Mouse (Mus musculus) G1E (cell line): ENCODE results near the gene Gpsm1. TPM values are rescaled to one million over a fixed set of nuclear protein-coding genes. Genes with fewer than 3 reads are reported as not detected.
A peak's percentile ranks its signal among the peaks of the same experiment; 100 is the strongest.

Source experiments
- ATAC-seq: 2 replicates; pipeline ENCODE4 v1.8.0; 2016; ENCODE audit warnings: mild to moderate bottlenecking; ENCODE audit not compliant: insufficient number of reproducible peaks, poor library complexity, low FRiP score, severe bottlenecking; ENCODE audit errors: extremely low read depth
- DNase-seq: peaks from one replicate; pipeline ENCODE4 v3.0.0; 2012; ENCODE audit warnings: low spot score
- H3K27me3 ChIP-seq: 2 replicates; pipeline ENCODE4 v1.6.1; 2012; ENCODE audit warnings: mild to moderate bottlenecking, low read length, inconsistent platforms; ENCODE audit not compliant: insufficient read depth
- H3K36me3 ChIP-seq: replicated peaks from 2 replicates; pipeline ENCODE3; 2012; ENCODE audit warnings: mild to moderate bottlenecking, inconsistent platforms
- H3K4me1 ChIP-seq: 2 replicates; pipeline ENCODE4 v1.6.1; 2012; ENCODE audit warnings: low read depth, low read length, inconsistent platforms, mixed read lengths; ENCODE audit not compliant: insufficient read depth
- H3K4me3 ChIP-seq: 2 replicates; pipeline ENCODE4 v1.5.1; 2012; ENCODE audit warnings: low read depth, mild to moderate bottlenecking, inconsistent platforms, low read length, moderate library complexity, mixed read lengths
- H3K9me3 ChIP-seq: replicated peaks from 2 replicates; pipeline ENCODE4 v1.6.1; 2012; ENCODE audit warnings: inconsistent platforms
- CTCF ChIP-seq: IDR thresholded peaks from 2 replicates; pipeline ENCODE4 v1.5.1; 2012; ENCODE audit warnings: low read depth, low read length, inconsistent platforms, mixed read lengths
- GATA1 ChIP-seq: IDR thresholded peaks from 2 replicates; pipeline ENCODE4 v1.6.1; 2012; ENCODE audit warnings: borderline replicate concordance, low read length, inconsistent platforms, mixed read lengths
- GATA2 ChIP-seq: IDR thresholded peaks from 2 replicates; pipeline ENCODE4 v1.6.1; 2012; ENCODE audit warnings: low read depth, low read length, inconsistent platforms, borderline replicate concordance
- POLR2AphosphoS5 ChIP-seq: IDR thresholded peaks from 2 replicates; pipeline ENCODE4 v1.6.1; 2012; ENCODE audit warnings: low read depth, low read length, inconsistent platforms; ENCODE audit not compliant: insufficient replicate concordance
- TAL1 ChIP-seq: conservative IDR thresholded peaks from 2 replicates; pipeline ENCODE4 v1.6.1; 2012; ENCODE audit warnings: low read depth, low read length, inconsistent platforms, mixed read lengths
- polyA plus RNA-seq: library from polyadenylated mRNA; stranded (reverse); fragments of >175 nt; gene quantifications from 2 replicates; pipeline ENCODE4 v1.2.3, GENCODE M21; 2012
- total RNA-seq, 2 experiments: library from RNA; stranded (forward) in 1 of 2; stranded (reverse) in 1 of 2; fragments of 200-1000 nt in 1 of 2; fragments of >200 nt in 1 of 2; fragmentation: Nextera tagmentation in 1 of 2; gene quantifications; 2 replicates each; pipeline ENCODE4 v1.2.3; 2014 to 2017

Gene Gpsm1
- total and polyA plus RNA-seq, 3 experiments = 0.05 to 0.22 TPM; not detected in 1

DNA sequence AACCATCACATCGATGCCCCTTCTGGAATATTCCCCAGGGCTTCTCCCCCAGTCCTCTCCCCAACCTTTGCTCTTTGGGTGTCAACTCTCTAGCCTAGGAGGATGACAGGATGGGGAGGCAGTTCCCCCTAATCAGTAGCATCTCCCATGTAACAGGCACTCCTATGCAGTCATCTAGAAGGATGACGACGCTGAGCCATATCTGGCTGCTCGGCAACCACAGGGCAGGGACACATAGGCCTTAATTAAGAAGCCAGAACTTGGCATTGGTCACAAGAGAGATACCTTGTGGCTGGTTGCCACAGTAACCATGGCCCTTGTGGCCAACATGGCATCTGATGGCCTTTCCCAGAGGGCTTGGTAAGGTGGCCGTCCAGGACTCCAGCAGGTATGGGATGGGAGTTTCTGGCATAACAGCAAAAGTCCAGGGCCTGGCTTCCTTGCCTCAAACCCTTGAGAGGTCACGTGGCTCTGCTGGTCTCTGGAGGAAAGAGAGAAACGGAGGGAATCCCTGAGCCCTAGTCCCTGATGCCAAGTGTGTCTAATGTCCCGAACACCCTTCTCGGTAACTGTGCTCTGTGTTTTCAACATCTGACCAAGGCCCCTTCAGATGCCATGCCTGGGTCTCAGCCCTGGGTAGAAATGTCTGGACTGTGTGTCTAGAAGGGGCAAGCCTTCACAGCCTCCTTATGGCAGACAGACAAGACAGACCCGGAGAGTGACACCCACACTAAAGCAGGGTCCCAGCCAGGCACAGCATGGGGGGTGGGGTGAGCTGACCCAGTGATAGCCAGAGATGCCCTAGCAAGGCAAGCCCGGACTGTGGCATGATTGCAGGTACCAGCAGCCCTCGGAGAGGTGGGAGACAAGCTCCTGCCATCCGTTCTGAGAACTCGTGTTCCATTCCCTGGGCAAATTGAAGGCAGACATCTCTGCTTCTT is 5.2 kb downstream of the Gpsm1 start:
- H3K27me3 ChIP-seq = peaks cover 81% of the 10 kb centered on the region
- H3K4me1 ChIP-seq = peaks cover 8% of the 10 kb centered on the region; the same call in 1 of the 2 replicates
- no peaks in the 10 kb centered on the region for H3K9me3 ChIP-seq
- H3K4me3 ChIP-seq = no peak overlapping the region
- TF ChIP-seq CTCF (no peak), TAL1 (no peak)
- ATAC-seq (no peak), DNase-seq (no peak)
- H3K36me3 ChIP-seq = no peaks in the 10 kb centered on the region

DNA sequence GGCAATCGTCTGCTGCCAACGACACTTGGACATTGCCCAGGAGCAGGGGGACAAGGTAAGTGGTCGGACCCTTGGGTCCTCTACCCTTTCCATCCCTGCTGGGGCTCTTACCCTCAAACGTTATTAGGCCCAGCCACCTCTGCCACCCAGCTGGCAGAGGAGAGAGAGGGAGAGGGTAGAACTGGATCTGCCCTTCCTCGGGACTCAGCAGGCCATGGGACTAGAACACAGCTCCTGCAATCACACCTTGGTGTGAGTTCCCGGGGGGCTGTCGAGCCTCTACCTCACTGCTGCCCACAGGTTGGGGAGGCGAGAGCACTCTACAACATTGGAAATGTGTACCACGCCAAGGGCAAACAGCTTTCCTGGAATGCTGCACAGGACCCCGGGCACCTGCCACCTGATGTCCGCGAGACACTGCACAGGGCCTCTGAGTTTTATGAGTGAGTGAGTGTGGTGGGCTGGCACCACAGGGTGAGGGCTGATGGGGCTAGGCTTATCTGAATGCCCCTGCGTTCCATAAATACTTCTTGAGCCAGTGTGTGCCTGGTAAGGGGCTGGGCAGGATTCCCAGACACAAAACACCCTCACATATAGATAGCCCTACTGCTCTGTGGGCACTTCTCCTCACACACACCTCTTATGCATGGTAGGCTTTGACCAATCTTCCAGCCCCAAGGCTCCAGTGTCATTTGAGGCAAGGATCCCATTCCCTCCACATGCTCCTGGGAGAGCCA is 8.4 kb downstream of the Gpsm1 start:
- H3K27me3 ChIP-seq = peaks cover 68% of the 10 kb centered on the region
- H3K9me3 ChIP-seq = no peaks in the 10 kb centered on the region
- ATAC-seq (no peak), DNase-seq (no peak)
- peaks cover 13% of the 10 kb centered on the region for H3K4me1 ChIP-seq
- no peaks in the 10 kb centered on the region for H3K36me3 ChIP-seq
- H3K4me3 ChIP-seq = no peak overlapping the region
- no peak for TF ChIP-seq TAL1
- TF ChIP-seq CTCF = no peak
- TF ChIP-seq POLR2AphosphoS5 = no peak

DNA sequence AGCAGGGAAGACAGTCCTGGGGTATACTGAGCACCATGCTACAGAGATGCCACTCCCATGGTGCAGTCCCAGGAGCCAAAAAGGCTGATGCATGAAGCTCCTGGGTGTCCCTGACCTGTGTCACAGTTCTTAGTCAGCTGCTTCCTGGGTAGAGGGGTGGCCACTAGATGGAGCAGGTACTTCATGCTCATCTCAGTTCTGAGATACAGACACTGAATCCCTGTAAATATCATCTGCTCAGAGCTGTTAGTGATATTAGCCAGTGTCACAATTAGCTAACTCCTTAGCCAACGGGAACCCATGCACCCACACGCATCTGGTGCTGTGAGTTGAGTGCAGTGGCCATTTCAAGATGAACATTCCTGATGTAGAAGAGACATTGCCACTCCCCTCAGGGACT is 9.6 kb downstream of the Gpsm1 start:
- TF ChIP-seq TAL1 (no peak), CTCF (no peak), GATA2 (no peak), POLR2AphosphoS5 (no peak), GATA1 (no peak)
- Histone ChIP-seq H3K36me3 (no peaks in the 10 kb centered on the region), H3K4me3 (no peak overlapping the region), H3K27me3 (peaks cover 66% of the 10 kb centered on the region), H3K9me3 (no peaks in the 10 kb centered on the region), H3K4me1 (peaks cover 13% of the 10 kb centered on the region)
- ATAC-seq (no peak), DNase-seq (no peak)

DNA sequence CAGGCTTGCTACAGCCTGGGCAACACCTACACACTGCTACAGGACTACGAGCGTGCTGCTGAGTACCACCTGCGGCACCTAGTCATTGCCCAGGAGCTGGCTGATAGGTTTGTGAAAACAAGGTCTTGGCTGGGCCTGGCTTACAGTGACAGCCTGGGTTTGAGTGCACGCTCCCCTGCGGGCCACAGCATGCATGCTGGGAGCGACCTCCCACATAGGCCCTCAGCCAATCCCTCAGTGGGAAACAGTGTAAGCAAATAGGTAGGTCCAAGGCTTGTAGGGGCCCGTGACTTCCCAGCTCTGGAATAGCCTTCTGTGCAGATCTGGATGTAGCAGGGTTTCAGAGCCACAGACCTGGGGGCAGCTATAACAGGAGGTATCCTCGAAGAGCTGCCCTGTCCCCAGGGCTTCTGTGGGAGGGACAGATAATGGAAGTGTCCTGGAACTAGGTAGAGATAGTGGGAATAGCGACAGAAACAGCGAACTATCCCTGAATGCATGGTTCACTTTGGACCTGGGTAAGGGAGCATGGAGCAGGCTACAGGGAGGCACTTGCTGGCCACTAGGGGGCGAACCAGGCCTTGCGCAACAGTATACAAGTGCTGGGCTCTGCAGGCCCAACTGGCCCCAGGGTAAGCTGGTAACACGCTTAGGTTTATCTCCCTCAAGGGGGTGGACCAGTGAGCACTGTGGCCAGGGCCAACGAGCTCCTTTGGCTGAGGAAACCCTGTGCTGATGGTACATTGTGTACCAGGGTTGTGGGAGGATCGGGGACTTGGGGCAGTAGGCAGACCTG is 10.3 kb downstream of the Gpsm1 start:
- Histone ChIP-seq H3K36me3 (no peaks in the 10 kb centered on the region), H3K4me3 (no peak overlapping the region), H3K9me3 (no peaks in the 10 kb centered on the region), H3K4me1 (peaks cover 13% of the 10 kb centered on the region), H3K27me3 (peaks cover 66% of the 10 kb centered on the region)
- ATAC-seq = no peak
- TF ChIP-seq GATA2 (no peak), POLR2AphosphoS5 (no peak), CTCF (peak; percentile 91), GATA1 (no peak), TAL1 (no peak)
- peak; percentile 78 for DNase-seq

DNA sequence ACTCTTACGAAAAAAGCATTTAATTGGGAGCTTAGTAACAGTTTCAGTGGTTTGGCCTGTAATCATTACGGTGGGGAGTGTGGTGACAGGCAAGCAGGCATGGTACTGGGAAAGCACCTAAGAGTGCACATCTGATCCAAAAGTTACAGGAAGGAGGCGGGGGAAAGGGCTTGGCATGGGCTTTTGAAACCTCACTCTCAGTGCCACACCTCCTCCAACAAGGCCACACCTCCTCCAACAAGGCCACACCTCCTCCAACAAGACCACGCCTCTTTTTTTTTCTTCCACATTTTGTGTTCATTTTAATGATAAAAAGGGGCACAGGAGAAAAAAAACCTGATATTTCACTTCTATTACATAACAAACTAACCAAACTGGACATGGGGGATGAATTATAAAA is 12.5 kb downstream of the Gpsm1 start:
- DNase-seq = no peak
- H3K4me1 ChIP-seq = peaks cover 13% of the 10 kb centered on the region
- no peak for ATAC-seq
- no peaks in the 10 kb centered on the region for H3K36me3 ChIP-seq
- peaks cover 73% of the 10 kb centered on the region for H3K27me3 ChIP-seq
- TF ChIP-seq TAL1 = no peak
- no peak for TF ChIP-seq CTCF
- no peak for TF ChIP-seq POLR2AphosphoS5
- no peak for TF ChIP-seq GATA1
- TF ChIP-seq GATA2 = no peak
- no peaks in the 10 kb centered on the region for H3K9me3 ChIP-seq
- H3K4me3 ChIP-seq = no peak overlapping the region

DNA sequence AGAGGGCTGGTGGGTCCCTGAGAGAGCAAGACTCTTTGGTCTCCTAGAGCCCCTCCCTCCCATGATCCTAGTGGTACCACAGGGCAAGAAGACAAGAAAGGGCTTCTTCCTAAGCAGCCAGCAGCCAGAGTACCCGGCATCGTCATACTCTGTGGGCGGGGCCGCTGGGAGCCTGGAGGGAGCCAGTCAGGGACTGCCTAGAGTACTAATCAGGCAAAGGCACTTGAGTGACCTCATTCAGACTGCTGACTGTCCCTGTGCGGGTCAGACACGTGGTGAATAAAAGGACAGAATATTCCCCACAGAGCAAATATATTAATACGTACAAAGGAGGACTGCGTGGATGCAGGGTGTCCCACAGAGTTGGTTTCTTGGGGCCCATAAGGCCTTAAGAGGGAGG is 14.1 kb downstream of the Gpsm1 start:
- DNase-seq = no peak
- Histone ChIP-seq H3K36me3 (no peaks in the 10 kb centered on the region), H3K27me3 (peaks cover 63% of the 10 kb centered on the region), H3K9me3 (no peaks in the 10 kb centered on the region), H3K4me3 (no peak overlapping the region), H3K4me1 (peaks cover 13% of the 10 kb centered on the region)
- ATAC-seq = no peak; the same call in 1 of the 2 replicates
- no peak for TF ChIP-seq CTCF
- TF ChIP-seq TAL1 = no peak
- TF ChIP-seq GATA1 = no peak
